ENCODE assay signal across 9 mouse cellular contexts in genomic region chr11:35537128-35538088, GRCm38 (mm10).
DNase-seq lines count a peak whose midpoint lies in the region.
"Had no signal": no experiment of that assay in that cellular context is flagged by ENCODE, and none has a peak within 500 bp of the region (broad histone marks: within the 10 kb centered on the region; RNA-seq: fewer than 3 reads in every experiment).

No protein-coding gene starts in this region.

- no peak overlapping the region for H3K27ac ChIP-seq in limb, embryonic 10.5 days
- H3K27ac ChIP-seq: limb, embryonic 15.5 days had no signal

- H3K27me3 ChIP-seq in limb, embryonic 10.5 days (ENCODE audit: low read depth, poor library complexity, severe bottlenecking), result peaks cover 14% of the 10 kb centered on the region; the same call in 1 of the 2 replicates
- H3K27me3 ChIP-seq: limb, embryonic 15.5 days had no signal

- no peaks in the 10 kb centered on the region for H3K9me3 ChIP-seq in limb, embryonic 10.5 days (replicated peaks)
- H3K9me3 ChIP-seq: limb, embryonic 15.5 days had no signal

- peaks cover 15% of the 10 kb centered on the region for H3K4me1 ChIP-seq in limb, embryonic 10.5 days

- 75% methylated on average over 18 of the region's 18 CpGs for WGBS in limb, embryonic 10.5 days

- peak; percentile 20 for DNase-seq in 3134 (ENCODE audit: extremely low read depth, insufficient read length, low spot score)
- peak; percentile 68 for DNase-seq in NIH3T3 (ENCODE audit: low read depth)
- DNase-seq in fibroblast of lung, adult 2 months (ENCODE audit: low read depth), result peak; percentile 15
- DNase-seq in mesoderm, embryonic 11.5 days (ENCODE audit: low read depth, low spot score), result peak; percentile 56
- no peak for DNase-seq in cerebellum, postnatal 36 days
- no peak for DNase-seq in limb, embryonic 10.5 days (ENCODE audit: low spot score)
- DNase-seq in kidney, adult 9 months, result no peak
- DNase-seq: kidney, postnatal 4 days had no signal

- no peaks in the 10 kb centered on the region for H3K36me3 ChIP-seq in limb, embryonic 10.5 days
- H3K36me3 ChIP-seq: limb, embryonic 15.5 days had no signal

- H3K4me3 ChIP-seq in limb, embryonic 10.5 days, result no peak overlapping the region
- H3K4me3 ChIP-seq: limb, embryonic 15.5 days had no signal

Comparison
In these comparisons a context has a peak if more than half of its experiments do, and no peak if none do; other contexts are left out.
1. DNase-seq: peak in 3134 (single experiment), NIH3T3 (single experiment), fibroblast of lung, adult 2 months (single experiment) and mesoderm, embryonic 11.5 days (single experiment); none in cerebellum, postnatal 36 days (0 of 2), limb, embryonic 10.5 days (single experiment) and kidney, adult 9 months (single experiment).